Mouse (Mus musculus) kidney, postnatal 0 days (tissue): ENCODE results near the gene Fam71f1. TPM values are rescaled to one million over a fixed set of nuclear protein-coding genes. Genes with fewer than 3 reads are reported as not detected.

Source experiments
- ATAC-seq: fragments of 200-750 bp; cut with Nextera tagmentation; replicated peaks from 2 replicates; pipeline ENCODE4 v1.8.0; 2017; ENCODE audit warnings: low read depth, moderate number of reproducible peaks, moderate TSS enrichment, moderate library complexity; ENCODE audit not compliant: low FRiP score
- DNase-seq: peaks from one replicate; pipeline ENCODE4 v3.0.0-alpha.2; 2016; ENCODE audit warnings: low spot score
- H3K27ac ChIP-seq: fragments of 300-500 bp; sonication (generic); 2 replicates; pipeline ENCODE4 v1.5.1; 2014; ENCODE audit warnings: mild to moderate bottlenecking
- H3K27me3 ChIP-seq: fragments of 300-500 bp; sonication (generic); 2 replicates; pipeline ENCODE4 v1.6.1; 2014; ENCODE audit warnings: low read length, mixed read lengths; ENCODE audit not compliant: insufficient read depth
- H3K36me3 ChIP-seq: fragments of 300-500 bp; sonication (generic); 2 replicates; pipeline ENCODE4 v1.6.1; 2014; ENCODE audit warnings: low read length, mixed read lengths; ENCODE audit not compliant: insufficient read depth
- H3K4me1 ChIP-seq: fragments of 300-500 bp; sonication (generic); replicated peaks from 2 replicates; pipeline ENCODE4 v1.6.1; 2014; ENCODE audit warnings: antibody characterized with exemption, low read length, mixed read lengths; ENCODE audit not compliant: insufficient read depth
- H3K4me2 ChIP-seq: fragments of 300-500 bp; sonication (generic); 2 replicates; pipeline ENCODE4 v1.6.1; 2014; ENCODE audit warnings: mild to moderate bottlenecking, low read length, moderate library complexity, mixed read lengths
- H3K4me3 ChIP-seq: fragments of 300-500 bp; sonication (generic); replicated peaks from 2 replicates; pipeline ENCODE4 v1.5.1; 2014; ENCODE audit warnings: low read depth, low read length
- H3K9ac ChIP-seq: fragments of 300-500 bp; sonication (generic); 2 replicates; pipeline ENCODE4 v1.6.1; 2014; ENCODE audit warnings: low read depth, low read length
- H3K9me3 ChIP-seq: fragments of 300-500 bp; sonication (generic); replicated peaks from 2 replicates; pipeline ENCODE4 v1.6.1; 2016; ENCODE audit warnings: low read length, inconsistent platforms, mixed read lengths
- CTCF ChIP-seq: IDR thresholded peaks from 2 replicates; pipeline ENCODE4 v1.5.1; 2016; ENCODE audit warnings: antibody characterized with exemption, low read depth, mild to moderate bottlenecking, moderate library complexity
- WGBS: fragments of 180-500 bp; shearing (Covaris S2); extraction: QIAGEN DNeasy Blood & Tissue Kit; methylation state at CpG from one replicate; pipeline ENCODE4 v1.1.7; 2014; 5-methylcytosine and 5-hydroxymethylcytosine counted together
- polyA plus RNA-seq: library from polyadenylated mRNA; unstranded; fragments of >200 nt; fragmentation: Nextera tagmentation; extraction: Ambion mirVana; gene quantifications from 2 replicates; pipeline ENCODE4 v1.2.1, GENCODE M21; 2015

The Fam71f1 gene
- polyA plus RNA-seq, 1 experiment from 2014 or later: not detected

GRCm38 (mm10) chr6:29347665-29348370 lies 28.9 kb downstream of the Fam71f1 start, which contains the start of gene Calu:
Gene Calu, plus strand, starts transcription at chr6:29348069.
- Histone ChIP-seq H3K27ac (peak within 1 kb of the TSS; percentile 83), H3K9me3 (no peaks in the 10 kb centered on the region), H3K9ac (peak within 1 kb of the TSS; percentile 97), H3K27me3 (no peaks in the 10 kb centered on the region), H3K4me1 (0 out of 2 replicates have a peak, but pooled peaks cover 3% of the 10 kb centered on the region), H3K4me2 (peak within 1 kb of the TSS; percentile 62), H3K36me3 (no peaks in the 10 kb centered on the region), H3K4me3 (peak within 1 kb of the TSS; percentile 98)
- ATAC-seq (peak; percentile 100), DNase-seq (peak; percentile 99)
- no peak for TF ChIP-seq CTCF
- WGBS: under 1% methylated on average over 55 of the region's 55 CpGs

GRCm38 (mm10) chr6:29348371-29348724 lies 29.4 kb downstream of the Fam71f1 start:
- Histone ChIP-seq H3K36me3 (no peaks in the 10 kb centered on the region), H3K27ac (peak overlapping the region; percentile 83), H3K9me3 (no peaks in the 10 kb centered on the region), H3K4me1 (0 out of 2 replicates have a peak, but pooled peaks cover 3% of the 10 kb centered on the region), H3K9ac (peak overlapping the region; percentile 97), H3K4me2 (peak overlapping the region; percentile 62), H3K27me3 (no peaks in the 10 kb centered on the region), H3K4me3 (peak overlapping the region; percentile 98)
- WGBS: under 1% methylated on average over 15 of the region's 15 CpGs
- ATAC-seq (no peak), DNase-seq (peak; percentile 60)
- TF ChIP-seq CTCF: no peak

GRCm38 (mm10) chr6:29351613-29352012 lies 32.7 kb downstream of the Fam71f1 start:
- Histone ChIP-seq H3K4me3 (no peak overlapping the region), H3K27me3 (no peaks in the 10 kb centered on the region), H3K36me3 (0 out of 2 replicates have a peak, but pooled peaks cover 4% of the 10 kb centered on the region), H3K9me3 (no peaks in the 10 kb centered on the region), H3K4me2 (no peak overlapping the region), H3K27ac (no peak overlapping the region), H3K4me1 (0 out of 2 replicates have a peak, but pooled peaks cover 3% of the 10 kb centered on the region), H3K9ac (no peak overlapping the region)
- ATAC-seq: no peak
- DNase-seq: no peak
- peak; percentile 48 for TF ChIP-seq CTCF

GRCm38 (mm10) chr6:29352816-29353215 lies 33.9 kb downstream of the Fam71f1 start:
- no peak overlapping the region for H3K4me2 ChIP-seq
- WGBS: 58% methylated on average over 5 of the region's 5 CpGs
- H3K27ac ChIP-seq: no peak overlapping the region
- H3K27me3 ChIP-seq: no peaks in the 10 kb centered on the region
- no peak for DNase-seq
- no peak overlapping the region for H3K9ac ChIP-seq
- TF ChIP-seq CTCF: no peak
- H3K9me3 ChIP-seq: no peaks in the 10 kb centered on the region
- H3K4me1 ChIP-seq: 0 out of 2 replicates have a peak, but pooled peaks cover 3% of the 10 kb centered on the region
- no peak for ATAC-seq
- peaks cover 11% of the 10 kb centered on the region; the same call in 1 of the 2 replicates for H3K36me3 ChIP-seq
- no peak overlapping the region for H3K4me3 ChIP-seq

- no peaks in the 10 kb centered on the region for H3K27me3 ChIP-seq
- WGBS: 91% methylated on average over 3 of the region's 3 CpGs
- no peak for TF ChIP-seq CTCF
- no peaks in the 10 kb centered on the region for H3K4me1 ChIP-seq
- H3K4me2 ChIP-seq: no peak overlapping the region
- no peak overlapping the region for H3K9ac ChIP-seq
- H3K36me3 ChIP-seq: peaks cover 38% of the 10 kb centered on the region
- DNase-seq (no peak), ATAC-seq (no peak)
- H3K4me3 ChIP-seq: no peak overlapping the region
- H3K27ac ChIP-seq: no peak overlapping the region
- H3K9me3 ChIP-seq: no peaks in the 10 kb centered on the region
Measured at GRCm38 (mm10) chr6:29359386-29359785, 40.4 kb downstream of the Fam71f1 start.

GRCm38 (mm10) chr6:29360211-29360610 lies 41.3 kb downstream of the Fam71f1 start:
- H3K4me2 ChIP-seq: no peak overlapping the region
- no peak for DNase-seq
- no peak overlapping the region for H3K9ac ChIP-seq
- no peaks in the 10 kb centered on the region for H3K27me3 ChIP-seq
- no peak overlapping the region for H3K4me3 ChIP-seq
- H3K36me3 ChIP-seq: peaks cover 38% of the 10 kb centered on the region
- 84% methylated on average over 6 of the region's 6 CpGs for whole genome bisulfite sequencing
- no peaks in the 10 kb centered on the region for H3K9me3 ChIP-seq
- no peak for TF ChIP-seq CTCF
- ATAC-seq: no peak
- H3K27ac ChIP-seq: no peak overlapping the region
- H3K4me1 ChIP-seq: no peaks in the 10 kb centered on the region
